Mouse (Mus musculus) limb, embryonic 14.5 days (tissue): Measurements from ENCODE around the gene Cep70. TPM values are rescaled to one million over a fixed set of nuclear protein-coding genes. Genes with fewer than 3 reads are reported as not detected.

Experiments
- ATAC-seq: fragments of 200-750 bp; cut with Nextera tagmentation; 2 replicates; pipeline ENCODE4 v1.8.0; 2017; ENCODE audit warnings: low read depth, moderate number of reproducible peaks, moderate TSS enrichment; ENCODE audit not compliant: low FRiP score
- DNase-seq: peaks from one replicate; pipeline ENCODE4 v3.0.0-alpha.2; 2015; ENCODE audit warnings: low spot score
- H3K27ac ChIP-seq: fragments of 300-500 bp; sonication (generic); replicated peaks from 2 replicates; pipeline ENCODE4 v1.5.1; 2014; ENCODE audit warnings: low read depth, mild to moderate bottlenecking, low read length, moderate library complexity, mixed read lengths
- H3K27me3 ChIP-seq: fragments of 300-500 bp; sonication (generic); 2 replicates; pipeline ENCODE4 v1.6.1; 2014; ENCODE audit warnings: low read length, mixed read lengths; ENCODE audit not compliant: control insufficient read depth, insufficient read depth
- H3K36me3 ChIP-seq: fragments of 300-500 bp; sonication (generic); 2 replicates; pipeline ENCODE4 v1.6.1; 2014; ENCODE audit warnings: mild to moderate bottlenecking, low read length, moderate library complexity, mixed read lengths; ENCODE audit not compliant: control insufficient read depth, insufficient read depth
- H3K4me1 ChIP-seq: fragments of 300-500 bp; sonication (generic); 2 replicates; pipeline ENCODE4 v1.6.1; 2014; ENCODE audit warnings: antibody characterized with exemption, low read length, mixed read lengths; ENCODE audit not compliant: control insufficient read depth, insufficient read depth
- H3K4me2 ChIP-seq: fragments of 300-500 bp; sonication (generic); replicated peaks from 2 replicates; pipeline ENCODE4 v1.6.1; 2014; ENCODE audit warnings: low read depth, mild to moderate bottlenecking, low read length, moderate library complexity; ENCODE audit not compliant: severe bottlenecking
- H3K4me3 ChIP-seq: fragments of 300-500 bp; sonication (generic); replicated peaks from 2 replicates; pipeline ENCODE4 v1.5.1; 2014; ENCODE audit warnings: low read length
- H3K9ac ChIP-seq: fragments of 300-500 bp; sonication (generic); 2 replicates; pipeline ENCODE4 v1.6.1; 2014; ENCODE audit warnings: mild to moderate bottlenecking, low read depth, low read length, moderate library complexity; ENCODE audit not compliant: severe bottlenecking
- H3K9me3 ChIP-seq: fragments of 300-500 bp; sonication (generic); 2 replicates; pipeline ENCODE4 v1.6.1; 2016; ENCODE audit warnings: low read length; ENCODE audit not compliant: control insufficient read depth
- POLR2A ChIP-seq: fragments of 200-500 bp; IDR thresholded peaks from 2 replicates; pipeline ENCODE4 v1.8.0; 2012; ENCODE audit warnings: inconsistent platforms, mild to moderate bottlenecking, moderate library complexity, borderline replicate concordance; ENCODE audit not compliant: insufficient read depth, insufficient read length; ENCODE audit errors: extremely low read depth
- WGBS: fragments of 180-500 bp; shearing (Covaris S2); extraction: QIAGEN DNeasy Blood & Tissue Kit; methylation state at CpG from one replicate; pipeline ENCODE4 v1.1.7; 2014; 5-methylcytosine and 5-hydroxymethylcytosine counted together
- polyA plus RNA-seq, 2 experiments: library from polyadenylated mRNA; depleted of rRNA in 1 of 2; stranded (reverse) in 1 of 2; unstranded in 1 of 2; fragments of >200 nt; fragmentation: Nextera tagmentation in 1 of 2; extraction: Ambion mirVana in 1 of 2; gene quantifications; 2 replicates each; pipeline versions ENCODE4 v1.2.1 to v1.2.3; 2012 to 2014

The Cep70 gene
- polyA plus RNA-seq, 2 experiments, result 16.6 to 23.9 TPM

- Histone ChIP-seq H3K36me3 (peaks cover 23% of the 10 kb centered on the region), H3K27ac (no peak overlapping the region), H3K27me3 (no peaks in the 10 kb centered on the region), H3K9ac (no peak overlapping the region), H3K4me2 (no peak overlapping the region), H3K9me3 (no peaks in the 10 kb centered on the region), H3K4me3 (no peak overlapping the region), H3K4me1 (no peaks in the 10 kb centered on the region)
- TF ChIP-seq POLR2A, result no peak
- no peak for DNase-seq
- ATAC-seq, result no peak
- 85% methylated on average over 10 of the region's 10 CpGs for WGBS
Measured at GRCm38 (mm10) chr9:99253861-99254260, 10.7 kb downstream of the Cep70 start.

GRCm38 (mm10) chr9:99256206-99256605 lies 13.0 kb downstream of the Cep70 start:
- Histone ChIP-seq H3K4me1 (no peaks in the 10 kb centered on the region), H3K4me2 (no peak overlapping the region), H3K27me3 (no peaks in the 10 kb centered on the region), H3K9ac (no peak overlapping the region), H3K9me3 (no peaks in the 10 kb centered on the region), H3K27ac (no peak overlapping the region), H3K36me3 (peaks cover 31% of the 10 kb centered on the region), H3K4me3 (no peak overlapping the region)
- WGBS, result 91% methylated on average over 1 of the region's 1 CpGs
- TF ChIP-seq POLR2A, result no peak
- ATAC-seq, result no peak
- DNase-seq, result no peak

- no peaks in the 10 kb centered on the region for H3K27me3 ChIP-seq
- DNase-seq (no peak), ATAC-seq (no peak)
- H3K4me1 ChIP-seq, result no peaks in the 10 kb centered on the region
- H3K36me3 ChIP-seq, result peaks cover 31% of the 10 kb centered on the region
- 90% methylated on average over 3 of the region's 3 CpGs for WGBS
- H3K4me2 ChIP-seq, result no peak overlapping the region
- H3K4me3 ChIP-seq, result no peak overlapping the region
- H3K9ac ChIP-seq, result no peak overlapping the region
- TF ChIP-seq POLR2A, result no peak
- H3K27ac ChIP-seq, result no peak overlapping the region
- H3K9me3 ChIP-seq, result no peaks in the 10 kb centered on the region
Measured at GRCm38 (mm10) chr9:99256821-99257220, 13.7 kb downstream of the Cep70 start.

- Histone ChIP-seq H3K4me2 (no peak overlapping the region), H3K36me3 (peaks cover 42% of the 10 kb centered on the region), H3K4me1 (no peaks in the 10 kb centered on the region), H3K9ac (no peak overlapping the region), H3K27ac (no peak overlapping the region), H3K27me3 (no peaks in the 10 kb centered on the region), H3K9me3 (no peaks in the 10 kb centered on the region), H3K4me3 (no peak overlapping the region)
- ATAC-seq (no peak), DNase-seq (no peak)
- WGBS, result 47% methylated on average over 5 of the region's 5 CpGs
- TF ChIP-seq POLR2A, result no peak
Measured at GRCm38 (mm10) chr9:99258891-99259290, 15.7 kb downstream of the Cep70 start.

GRCm38 (mm10) chr9:99304296-99304695 lies 61.1 kb downstream of the Cep70 start:
- H3K36me3 ChIP-seq, result peaks cover 26% of the 10 kb centered on the region
- ATAC-seq (no peak), DNase-seq (no peak)
- no peak overlapping the region for H3K9ac ChIP-seq
- no peaks in the 10 kb centered on the region for H3K4me1 ChIP-seq
- 92% methylated on average over 5 of the region's 5 CpGs for WGBS
- H3K27ac ChIP-seq, result no peak overlapping the region
- TF ChIP-seq POLR2A, result no peak
- H3K4me2 ChIP-seq, result no peak overlapping the region
- no peak overlapping the region for H3K4me3 ChIP-seq
- H3K9me3 ChIP-seq, result no peaks in the 10 kb centered on the region
- no peaks in the 10 kb centered on the region for H3K27me3 ChIP-seq

- Histone ChIP-seq H3K4me1 (no peaks in the 10 kb centered on the region), H3K9ac (no peak overlapping the region), H3K27ac (no peak overlapping the region), H3K27me3 (no peaks in the 10 kb centered on the region), H3K9me3 (no peaks in the 10 kb centered on the region), H3K36me3 (peaks cover 24% of the 10 kb centered on the region), H3K4me2 (no peak overlapping the region), H3K4me3 (no peak overlapping the region)
- TF ChIP-seq POLR2A, result no peak
- DNase-seq (no peak), ATAC-seq (no peak)
- WGBS, result 74% methylated on average over 6 of the region's 6 CpGs
Measured at GRCm38 (mm10) chr9:99306226-99306625, 63.1 kb downstream of the Cep70 start.
